Mouse (Mus musculus) macrophage (primary cell): ENCODE measurements around the gene Plin3. TPM values are rescaled to one million over a fixed set of nuclear protein-coding genes. Genes with fewer than 3 reads are reported as not detected.

ENCODE experiments used
- H3K27ac ChIP-seq: fragments of 350-480 bp; formaldehyde crosslinking; 2 replicates; pipeline ENCODE4 v1.9.0; 2021
- H3K36me3 ChIP-seq: fragments of 350-480 bp; formaldehyde crosslinking; 2 replicates; pipeline ENCODE4 v1.9.0; 2021; ENCODE audit errors: inconsistent target
- H3K4me3 ChIP-seq: fragments of 350-480 bp; formaldehyde crosslinking; 2 replicates; pipeline ENCODE4 v1.9.0; 2021; ENCODE audit errors: inconsistent target
- H3K79me2 ChIP-seq: fragments of 350-480 bp; formaldehyde crosslinking; 2 replicates; pipeline ENCODE4 v1.9.0; 2021; ENCODE audit errors: inconsistent target
- WGBS: methylation state at CpG from one replicate; pipeline ENCODE4 v1.1.7; 2026; ENCODE audit warnings: inconsistent platforms; ENCODE audit not compliant: missing documents; 5-methylcytosine and 5-hydroxymethylcytosine counted together
- polyA plus RNA-seq: library from polyadenylated mRNA; stranded (reverse); fragments of 250-400 nt; gene quantifications from 3 replicates; pipeline ENCODE4 v1.2.4, GENCODE M21; 2018; ENCODE audit warnings: inconsistent platforms

Gene Plin3
- polyA plus RNA-seq, 1 experiment from 2014 or later = 46.8 TPM

DNA sequence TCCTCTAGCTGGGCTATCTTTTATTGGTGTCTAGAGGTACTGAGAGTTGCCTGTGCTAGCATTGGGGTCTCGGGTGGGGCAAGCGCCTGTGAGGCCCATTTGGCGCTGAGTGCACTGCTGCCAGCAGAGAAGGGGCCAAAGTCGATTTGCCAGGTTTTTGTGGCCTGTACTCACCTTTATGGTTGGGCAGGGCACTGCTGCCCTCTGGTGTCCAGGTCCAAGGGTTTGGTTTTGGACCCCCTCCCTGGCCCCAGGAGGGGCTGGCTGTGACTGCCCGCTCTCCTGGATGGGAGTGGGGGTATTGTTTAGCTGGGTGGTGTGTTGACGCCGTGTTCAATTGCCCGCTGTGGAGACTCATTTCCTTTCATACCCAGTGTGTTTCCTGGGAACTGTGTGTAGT is 13.2 kb upstream of the Plin3 start:
- Histone ChIP-seq H3K27ac (no peak overlapping the region), H3K4me3 (no peak overlapping the region), H3K36me3 (no peaks in the 10 kb centered on the region), H3K79me2 (peaks cover 54% of the 10 kb centered on the region)
- 87% methylated on average over 8 of the region's 8 CpGs for WGBS

DNA sequence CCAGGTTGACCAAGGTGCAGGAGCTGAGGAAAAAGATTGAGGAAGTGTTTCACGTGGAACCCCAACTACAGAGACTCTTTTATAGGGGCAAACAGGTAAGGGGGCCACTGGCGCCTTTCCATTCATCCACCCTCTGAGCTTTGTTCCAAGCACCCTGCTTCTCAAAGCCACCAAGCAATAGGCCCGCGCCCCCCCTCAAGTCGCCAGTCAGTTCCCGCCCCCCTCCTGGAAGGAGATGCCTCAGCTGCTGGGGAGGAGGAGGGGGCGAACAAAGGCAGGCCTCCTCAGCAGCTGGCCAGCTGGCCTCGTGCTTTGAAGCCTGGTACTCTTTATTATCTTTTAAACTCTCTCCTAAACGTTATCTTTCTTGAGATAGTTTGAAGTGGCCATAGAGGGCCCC is 12.5 kb upstream of the Plin3 start:
- Histone ChIP-seq H3K4me3 (peak overlapping the region; percentile 88), H3K79me2 (peaks cover 54% of the 10 kb centered on the region), H3K27ac (no peak overlapping the region), H3K36me3 (no peaks in the 10 kb centered on the region)
- 87% methylated on average over 5 of the region's 9 CpGs for WGBS

DNA sequence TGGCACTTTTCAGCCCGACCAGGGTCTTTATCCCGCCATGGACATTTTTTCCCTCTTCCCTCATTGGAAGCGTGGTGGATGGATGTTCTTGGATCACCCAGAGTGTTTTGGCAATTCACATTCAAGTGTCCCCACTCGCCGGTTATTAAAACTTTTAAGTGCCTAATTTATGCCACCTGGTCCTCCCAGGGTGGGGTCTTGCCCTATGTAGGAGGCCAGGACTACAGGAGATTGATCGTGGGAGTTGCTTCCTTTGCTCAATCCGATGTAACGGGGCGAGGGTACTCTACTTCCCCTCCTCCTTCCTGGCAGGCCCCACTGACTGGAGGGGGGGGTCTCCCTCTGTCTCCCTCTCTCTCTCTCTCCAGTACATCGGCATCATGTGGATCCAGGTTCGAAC is 12.0 kb upstream of the Plin3 start:
- Histone ChIP-seq H3K27ac (no peak overlapping the region; the same call in 1 of the 2 replicates), H3K4me3 (peak overlapping the region; percentile 88), H3K36me3 (no peaks in the 10 kb centered on the region), H3K79me2 (peaks cover 54% of the 10 kb centered on the region)
- 26% methylated on average over 11 of the region's 11 CpGs for WGBS

DNA sequence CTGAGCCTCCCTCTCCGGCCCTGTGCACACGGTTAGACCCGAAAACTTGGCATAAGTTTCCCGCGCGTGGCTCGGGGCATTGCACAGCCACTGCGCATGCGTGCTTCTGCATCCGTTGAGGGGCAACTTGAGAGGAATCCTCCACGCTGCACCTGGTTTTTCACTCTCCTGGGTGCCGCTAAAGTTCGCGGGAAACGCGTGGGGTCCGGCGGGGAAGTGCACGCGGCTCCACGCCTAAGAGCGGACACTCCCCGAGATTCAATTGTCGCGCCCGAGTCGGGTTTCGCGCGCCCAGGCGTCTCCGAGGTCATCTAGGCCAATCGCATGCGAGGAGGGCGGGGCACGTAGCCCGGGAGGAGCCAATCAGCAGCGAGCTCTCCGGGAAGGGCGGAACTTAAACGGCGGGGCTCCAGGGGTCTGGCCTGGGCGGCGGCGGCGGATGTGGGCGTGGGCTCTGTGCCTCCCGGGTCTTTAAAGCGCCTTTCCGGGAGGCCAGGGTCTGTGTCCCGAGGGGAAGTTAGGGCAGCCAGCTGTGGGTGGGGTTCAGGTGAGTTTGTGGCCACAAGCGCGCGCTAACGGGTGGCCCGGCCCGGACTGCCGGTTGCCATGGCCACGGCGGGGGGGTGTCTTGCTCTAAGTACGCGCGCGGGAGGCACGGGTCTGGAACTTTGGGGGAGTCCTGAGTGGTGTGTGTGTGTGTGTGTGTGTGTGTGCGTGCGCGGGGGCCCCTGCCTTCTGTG is 11.3 kb upstream of the Plin3 start:
- Histone ChIP-seq H3K4me3 (peak overlapping the region; percentile 88), H3K27ac (peak overlapping the region; percentile 82), H3K79me2 (peaks cover 49% of the 10 kb centered on the region), H3K36me3 (no peaks in the 10 kb centered on the region)
- WGBS = 0% methylated on average over 64 of the region's 68 CpGs

DNA sequence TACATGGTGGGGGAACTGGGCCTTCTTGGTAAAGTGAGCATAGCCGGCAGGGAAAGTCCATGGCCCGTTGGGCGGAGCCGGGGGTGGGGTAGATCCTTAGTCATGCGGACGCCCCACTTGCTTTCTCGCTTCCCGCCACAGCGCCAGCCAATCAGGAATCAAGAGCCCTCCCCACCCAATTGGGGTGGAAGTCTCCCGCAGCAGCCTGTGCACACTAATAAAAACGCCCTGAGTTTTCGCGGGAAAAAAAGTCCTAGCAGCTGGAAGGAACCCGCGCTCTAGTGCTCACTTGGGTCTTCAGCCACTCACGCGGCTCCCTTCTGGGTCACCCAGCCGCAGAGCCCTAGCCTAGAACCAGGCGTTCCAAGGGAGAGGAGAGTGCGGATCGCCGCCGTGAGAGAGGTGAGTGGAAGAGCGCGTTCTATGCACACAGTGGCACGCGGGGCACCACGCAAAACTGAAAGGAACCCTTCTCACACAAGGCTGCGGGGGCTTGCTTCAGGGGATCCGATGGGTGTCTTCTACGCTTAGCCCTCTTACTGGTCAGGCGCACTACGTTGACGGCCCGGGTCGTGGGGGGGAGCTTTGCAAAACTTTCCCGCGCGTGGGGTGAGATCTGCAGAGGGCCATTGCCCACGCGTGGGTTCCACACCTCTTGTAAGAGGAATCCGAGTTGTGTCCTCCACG is 10.6 kb upstream of the Plin3 start, which contains the start of gene Uhrf1:
TSS of gene Uhrf1 (plus strand) at position 162 of the 687 bp plus-strand sequence.
- WGBS = under 1% methylated on average over 43 of the region's 43 CpGs
- peaks cover 42% of the 10 kb centered on the region for H3K79me2 ChIP-seq
- peak within 1 kb of the TSS; percentile 88 for H3K4me3 ChIP-seq
- peak within 1 kb of the TSS; percentile 82 for H3K27ac ChIP-seq
- no peaks in the 10 kb centered on the region for H3K36me3 ChIP-seq

DNA sequence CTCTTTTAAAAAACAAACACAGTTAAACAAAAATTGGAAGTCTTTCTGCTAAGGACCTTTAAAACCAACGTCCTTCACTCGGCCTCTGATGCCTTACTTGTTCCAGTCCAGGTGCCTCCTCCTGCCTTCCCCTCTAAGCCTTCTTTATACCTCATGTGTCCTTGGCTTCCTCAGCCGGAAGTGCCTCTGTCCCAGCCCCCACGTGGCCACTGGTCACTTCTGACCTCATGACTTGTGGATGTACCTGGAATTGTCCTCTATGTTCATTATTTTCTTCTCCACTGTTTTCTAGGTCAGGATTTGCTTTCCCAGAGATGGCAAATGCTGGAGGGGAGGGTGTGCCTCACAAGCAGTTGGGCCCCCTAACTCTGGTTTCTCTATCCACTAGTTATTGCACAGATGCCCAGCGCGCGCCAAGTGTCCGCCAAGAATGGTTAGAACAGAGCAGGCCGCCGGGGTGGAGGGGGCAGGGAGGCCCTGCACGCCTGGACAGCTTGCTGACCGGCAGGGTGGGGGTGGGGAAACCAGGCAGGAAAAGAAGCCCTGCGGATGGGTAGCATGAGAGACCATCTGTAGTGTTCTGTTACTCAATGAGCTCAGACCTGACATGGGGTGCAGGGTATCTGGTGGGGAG is 9.8 kb upstream of the Plin3 start:
- Histone ChIP-seq H3K79me2 (peaks cover 34% of the 10 kb centered on the region), H3K36me3 (no peaks in the 10 kb centered on the region), H3K4me3 (no peak overlapping the region), H3K27ac (peak overlapping the region; percentile 82)
- WGBS = 80% methylated on average over 12 of the region's 13 CpGs

DNA sequence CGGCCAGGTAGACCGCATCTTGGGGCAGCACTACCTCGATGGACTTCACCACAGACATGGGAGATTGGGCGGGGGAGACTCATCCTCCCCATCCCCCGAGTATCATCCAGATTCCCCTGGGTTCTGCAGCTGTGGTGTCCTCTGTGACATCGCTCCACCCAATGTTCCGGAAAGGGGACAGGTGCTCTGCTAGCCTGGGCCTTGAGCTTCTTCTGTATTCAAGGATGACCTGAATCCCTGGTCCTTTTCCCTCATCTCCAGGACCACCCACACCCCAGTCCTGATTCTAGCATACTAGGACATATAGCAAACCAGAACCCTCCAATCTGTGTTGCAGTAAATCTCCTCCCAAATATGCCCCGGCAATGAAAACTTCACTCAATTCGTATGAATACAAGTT is 7.5 kb upstream of the Plin3 start, which contains the start of gene Arrdc5:
TSS of gene Arrdc5 (minus strand) at position 101 of the 400 bp plus-strand sequence.
- WGBS = 85% methylated on average over 9 of the region's 9 CpGs
- H3K4me3 ChIP-seq = no peak within 1 kb of the TSS
- H3K79me2 ChIP-seq = peaks cover 11% of the 10 kb centered on the region

DNA sequence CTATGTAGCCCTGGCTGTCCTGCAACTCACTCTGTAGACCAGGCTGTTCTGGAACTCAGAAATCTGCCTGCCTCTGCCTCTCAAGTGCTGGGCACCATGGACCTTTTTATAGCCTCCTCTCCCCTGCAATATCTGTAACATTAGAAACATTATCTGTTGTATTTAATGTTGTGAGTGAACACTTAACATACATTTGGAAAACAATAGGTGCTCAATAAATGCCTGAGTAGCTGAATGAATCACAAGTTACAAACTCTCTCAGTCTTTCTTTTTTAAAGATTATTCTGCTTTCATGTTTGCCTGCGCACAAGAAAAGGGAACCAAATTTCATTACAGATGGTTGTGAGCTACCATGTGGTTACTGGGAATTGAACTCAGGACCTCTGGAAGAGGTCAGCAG is 5.6 kb upstream of the Plin3 start:
- Histone ChIP-seq H3K4me3 (no peak overlapping the region), H3K36me3 (no peaks in the 10 kb centered on the region), H3K79me2 (no peaks in the 10 kb centered on the region), H3K27ac (no peak overlapping the region)
- WGBS = 58% methylated on average over 1 of the region's 1 CpGs

More for the DNA sequence above, 7.5 kb upstream of the Plin3 start, which contains the start of gene Arrdc5:
- no peak within 1 kb of the TSS for H3K27ac ChIP-seq
- H3K36me3 ChIP-seq = no peaks in the 10 kb centered on the region

DNA sequence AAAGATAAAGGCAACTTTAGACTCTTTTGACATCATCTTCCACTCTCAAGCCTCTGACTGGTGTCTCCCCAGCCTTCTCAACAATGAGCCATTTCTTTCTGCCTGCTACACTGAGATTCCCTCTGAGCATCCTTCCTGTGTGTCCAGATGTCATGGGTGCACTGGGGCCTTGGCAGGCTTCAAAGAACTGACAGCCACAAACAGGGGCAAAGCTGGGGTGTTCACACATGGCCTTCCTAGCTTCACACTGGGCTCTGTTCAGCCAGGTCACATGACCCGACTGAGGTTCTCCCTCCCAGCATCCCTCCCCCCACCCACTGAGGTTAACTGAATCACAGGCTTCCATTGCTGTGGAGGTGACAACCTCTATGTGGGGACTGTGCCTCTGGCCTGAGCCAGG is 3.5 kb upstream of the Plin3 start:
- H3K27ac ChIP-seq = no peak overlapping the region
- no peaks in the 10 kb centered on the region for H3K79me2 ChIP-seq
- H3K36me3 ChIP-seq = no peaks in the 10 kb centered on the region
- H3K4me3 ChIP-seq = no peak overlapping the region
- WGBS = 81% methylated on average over 1 of the region's 1 CpGs

DNA sequence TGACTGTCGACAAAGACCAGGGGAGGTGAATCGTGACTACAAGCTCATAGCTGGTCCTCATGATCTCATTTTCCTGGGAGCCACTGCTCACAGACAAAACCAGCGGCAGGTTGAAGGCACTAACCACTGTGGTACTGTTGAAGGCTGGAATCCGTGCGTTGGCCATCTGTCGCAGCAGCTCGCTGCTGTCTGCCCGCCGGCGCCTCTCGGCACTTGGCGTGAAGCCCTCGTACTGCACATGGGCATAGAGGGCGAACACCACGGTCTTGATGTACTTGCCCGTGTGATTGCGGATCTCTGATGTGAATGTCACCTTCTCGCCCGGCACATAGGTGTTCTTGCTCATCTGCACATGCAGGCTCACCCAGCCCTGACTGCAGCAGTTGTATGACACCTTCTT is 1.6 kb upstream of the Plin3 start:
- no peaks in the 10 kb centered on the region for H3K36me3 ChIP-seq
- no peak overlapping the region for H3K27ac ChIP-seq
- no peak overlapping the region for H3K4me3 ChIP-seq
- 97% methylated on average over 19 of the region's 19 CpGs for WGBS
- H3K79me2 ChIP-seq = peaks cover 11% of the 10 kb centered on the region

DNA sequence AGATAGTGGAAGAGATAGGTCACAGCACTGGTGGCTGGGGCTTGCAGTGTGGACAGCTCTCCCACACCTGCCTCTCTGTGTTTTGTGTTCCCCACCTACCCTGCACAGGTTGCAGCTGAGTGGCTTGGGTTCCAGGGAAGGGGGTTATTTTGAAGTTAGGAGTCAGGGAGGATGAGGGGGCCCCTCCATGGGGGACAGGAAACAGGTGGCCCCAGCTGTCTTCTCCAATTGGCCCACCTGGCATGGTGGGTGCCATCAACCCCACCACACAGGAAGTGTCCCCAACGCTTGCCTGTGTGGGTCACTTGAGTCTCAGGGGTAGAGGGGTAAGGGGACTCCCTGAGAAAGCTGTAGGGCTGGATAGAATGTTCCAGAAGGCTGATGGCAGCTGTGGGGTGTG is 618 bp upstream of the Plin3 start:
- Histone ChIP-seq H3K36me3 (no peaks in the 10 kb centered on the region), H3K4me3 (no peak overlapping the region), H3K27ac (no peak overlapping the region), H3K79me2 (peaks cover 20% of the 10 kb centered on the region)
- WGBS = 54% methylated on average over 1 of the region's 1 CpGs

DNA sequence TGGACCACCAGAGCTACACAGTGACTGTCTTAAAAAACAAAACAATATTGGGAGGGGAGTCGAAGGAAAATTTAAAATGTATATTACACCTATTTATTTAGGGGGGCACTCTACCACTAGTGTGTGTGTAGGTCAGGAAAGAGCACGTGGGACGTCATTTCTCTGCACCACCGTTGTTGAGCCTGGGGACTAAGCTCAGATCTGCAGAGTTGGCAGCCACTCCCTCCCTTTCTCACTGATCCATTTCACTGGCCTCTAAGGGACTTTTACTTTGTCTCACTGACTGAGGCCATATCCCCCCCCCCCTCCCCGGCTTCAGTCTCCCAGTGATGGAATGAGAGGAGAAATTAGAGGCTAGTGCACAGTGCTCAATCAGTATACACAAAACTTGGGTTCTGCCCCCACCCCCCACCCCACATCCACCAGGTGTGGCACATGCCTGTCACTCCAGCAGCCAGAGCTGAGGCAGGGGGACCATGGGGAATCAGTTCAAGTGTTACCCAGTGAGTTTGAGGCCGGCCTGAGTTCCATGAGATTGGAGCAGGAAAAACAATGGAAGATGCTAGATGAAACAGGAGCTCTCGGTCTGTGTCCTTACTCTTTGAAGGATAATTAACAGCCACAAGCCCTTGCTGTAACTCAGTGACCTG is 722 bp downstream of the Plin3 start:
- H3K79me2 ChIP-seq = peaks cover 34% of the 10 kb centered on the region
- WGBS = 88% methylated on average over 6 of the region's 7 CpGs
- peaks cover 3% of the 10 kb centered on the region; the same call in 1 of the 2 replicates for H3K36me3 ChIP-seq
- H3K4me3 ChIP-seq = no peak overlapping the region
- peak overlapping the region; percentile 59; the same call in 1 of the 2 replicates for H3K27ac ChIP-seq

DNA sequence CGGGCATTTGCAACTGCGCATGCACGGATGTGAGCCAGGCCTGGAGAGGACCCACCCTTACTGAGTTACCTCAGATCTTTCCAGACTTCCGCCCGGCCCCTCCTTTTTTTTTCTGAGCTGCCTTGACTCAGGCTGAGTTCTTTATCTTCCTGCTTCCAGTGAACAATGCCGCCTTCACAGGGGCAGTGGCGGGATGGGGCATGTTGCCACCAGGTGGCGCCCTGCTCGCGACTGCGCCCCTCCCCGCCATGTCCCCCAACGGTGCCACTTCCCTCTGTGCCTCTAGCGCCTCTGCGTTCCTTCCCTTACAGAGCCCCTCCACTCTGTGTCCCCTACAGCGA is 1.5 kb downstream of the Plin3 start:
- Histone ChIP-seq H3K36me3 (peaks cover 11% of the 10 kb centered on the region; the same call in 1 of the 2 replicates), H3K4me3 (peak overlapping the region; percentile 88; the same call in 1 of the 2 replicates), H3K79me2 (peaks cover 39% of the 10 kb centered on the region), H3K27ac (peak overlapping the region; percentile 92)
- under 1% methylated on average over 14 of the region's 16 CpGs for WGBS

DNA sequence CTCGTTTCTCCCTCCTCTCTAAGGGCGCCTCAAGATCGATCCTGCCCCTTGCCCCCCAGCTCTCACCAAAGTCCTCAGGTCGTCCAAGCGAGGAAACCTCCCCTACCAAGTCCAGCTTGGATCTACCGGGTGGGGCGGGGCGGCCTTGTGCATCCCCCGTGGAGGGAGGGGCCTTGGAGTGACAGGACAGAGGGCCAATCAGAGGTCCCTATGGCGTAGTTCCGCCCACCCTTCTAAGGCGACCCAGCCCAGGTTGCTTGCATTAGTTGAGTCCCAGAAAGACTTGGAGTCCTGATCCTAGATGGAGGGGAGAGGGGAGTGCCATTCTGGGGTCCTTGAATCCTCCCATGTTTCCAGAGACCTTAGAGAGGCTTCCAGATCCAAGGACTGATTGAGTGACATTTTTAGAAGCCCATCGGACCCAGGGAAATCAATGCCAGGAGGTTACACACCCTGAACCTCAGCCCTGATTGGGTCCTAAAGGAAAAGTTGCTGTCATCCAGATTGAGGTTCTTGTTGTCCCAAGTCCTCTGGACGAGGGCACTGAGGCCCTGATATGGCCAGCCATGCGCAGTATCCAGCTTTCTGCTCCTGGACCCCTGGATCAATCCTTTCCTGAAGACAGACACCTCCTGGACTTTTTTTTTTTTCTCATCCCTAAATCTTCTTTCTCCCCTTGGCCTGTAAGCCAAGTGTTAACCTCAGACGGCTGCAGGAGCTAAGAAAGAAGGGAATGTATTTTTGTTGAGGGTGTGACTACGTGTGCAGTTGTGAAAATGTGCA is 2.1 kb downstream of the Plin3 start:
- H3K79me2 ChIP-seq = peaks cover 39% of the 10 kb centered on the region
- WGBS = 3% methylated on average over 17 of the region's 17 CpGs
- peak overlapping the region; percentile 92 for H3K27ac ChIP-seq
- H3K4me3 ChIP-seq = peak overlapping the region; percentile 88
- peaks cover 17% of the 10 kb centered on the region for H3K36me3 ChIP-seq
